Mouse (Mus musculus) bone marrow, adult 2 months (tissue): ENCODE data around the gene Minos1. TPM values are rescaled to one million over a fixed set of nuclear protein-coding genes. Genes with fewer than 3 reads are reported as not detected.

Experiments
- H3K27ac ChIP-seq: fragments of 200-500 bp; 2 replicates; pipeline ENCODE4 v1.5.1; 2012; ENCODE audit warnings: low read depth, mild to moderate bottlenecking, control low read depth, inconsistent platforms, low read length; ENCODE audit not compliant: control insufficient read depth, poor library complexity, insufficient read depth
- H3K4me1 ChIP-seq: fragments of 200-500 bp; 2 replicates; pipeline ENCODE4 v1.6.1; 2011; ENCODE audit warnings: low read length; ENCODE audit not compliant: control insufficient read depth, insufficient read depth
- H3K4me3 ChIP-seq: fragments of 200-500 bp; replicated peaks from 2 replicates; pipeline ENCODE3; 2011; ENCODE audit warnings: mild to moderate bottlenecking, low read depth, low read length, control low read depth; ENCODE audit not compliant: control insufficient read depth
- CTCF ChIP-seq: fragments of 200-500 bp; IDR thresholded peaks from 2 replicates; pipeline ENCODE4 v1.5.1; 2011; ENCODE audit warnings: low read length, control low read depth; ENCODE audit not compliant: control insufficient read depth, insufficient read depth
- POLR2A ChIP-seq: fragments of 200-500 bp; IDR thresholded peaks from 2 replicates; pipeline ENCODE4 v1.6.1; 2011; ENCODE audit warnings: low read depth, mild to moderate bottlenecking, control low read depth, low read length, borderline replicate concordance; ENCODE audit not compliant: control insufficient read depth
- WGBS: fragments of 180-500 bp; shearing (Covaris S2); methylation state at CpG from one replicate; pipeline ENCODE4 v1.1.7; 2018; 5-methylcytosine and 5-hydroxymethylcytosine counted together
- polyA plus RNA-seq: library from polyadenylated mRNA; stranded (reverse); fragments of >200 nt; gene quantifications from 2 replicates; pipeline ENCODE4 v1.2.4, GENCODE M21; 2011; ENCODE audit warnings: low replicate concordance; ENCODE audit not compliant: missing spikeins, insufficient read depth, insufficient read length

The Minos1 gene
- polyA plus RNA-seq, 1 experiment = 195 TPM

- TF ChIP-seq CTCF (no peak), POLR2A (no peak)
- Histone ChIP-seq H3K4me1 (no peaks in the 10 kb centered on the region), H3K27ac (no peak overlapping the region), H3K4me3 (no peak overlapping the region)
- 73% methylated on average over 9 of the region's 9 CpGs for WGBS
Observed at GRCm38 (mm10) chr4:139088982-139089671, 41.8 kb downstream of the Minos1 start.

DNA sequence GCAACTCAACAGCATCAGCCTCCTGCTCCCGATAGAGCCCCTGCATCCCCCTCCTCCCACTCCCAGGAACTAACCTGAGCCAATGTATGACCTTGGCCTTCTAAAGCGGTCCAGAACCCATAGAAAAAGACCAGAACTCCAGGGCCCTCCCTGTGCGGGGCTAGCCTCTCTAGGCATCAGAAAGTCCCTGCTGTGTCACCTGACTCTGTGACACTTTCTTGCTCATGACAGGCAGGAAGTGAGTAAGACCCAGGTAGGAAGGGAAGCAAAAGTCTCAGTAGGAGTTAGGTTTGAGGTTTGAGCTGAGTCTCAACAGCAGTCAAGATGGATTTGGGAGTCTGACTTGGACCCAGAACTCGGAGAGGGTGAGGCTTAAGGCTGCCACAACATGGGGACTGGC lies 43.9 kb downstream of the Minos1 start:
- Histone ChIP-seq H3K4me3 (no peak overlapping the region), H3K4me1 (no peaks in the 10 kb centered on the region), H3K27ac (no peak overlapping the region)
- no peak for TF ChIP-seq POLR2A
- 59% methylated on average over 4 of the region's 4 CpGs for WGBS

GRCm38 (mm10) chr4:139086037-139086436 lies 44.9 kb downstream of the Minos1 start:
- no peak overlapping the region for H3K27ac ChIP-seq
- no peak for TF ChIP-seq POLR2A
- TF ChIP-seq CTCF = peak; percentile 45
- H3K4me1 ChIP-seq = no peaks in the 10 kb centered on the region
- H3K4me3 ChIP-seq = no peak overlapping the region
- 14% methylated on average over 5 of the region's 5 CpGs for WGBS

GRCm38 (mm10) chr4:139085337-139085736 lies 45.6 kb downstream of the Minos1 start:
- 65% methylated on average over 11 of the region's 11 CpGs for WGBS
- no peaks in the 10 kb centered on the region for H3K4me1 ChIP-seq
- H3K27ac ChIP-seq = no peak overlapping the region
- H3K4me3 ChIP-seq = no peak overlapping the region
- TF ChIP-seq POLR2A (no peak), CTCF (no peak)

DNA sequence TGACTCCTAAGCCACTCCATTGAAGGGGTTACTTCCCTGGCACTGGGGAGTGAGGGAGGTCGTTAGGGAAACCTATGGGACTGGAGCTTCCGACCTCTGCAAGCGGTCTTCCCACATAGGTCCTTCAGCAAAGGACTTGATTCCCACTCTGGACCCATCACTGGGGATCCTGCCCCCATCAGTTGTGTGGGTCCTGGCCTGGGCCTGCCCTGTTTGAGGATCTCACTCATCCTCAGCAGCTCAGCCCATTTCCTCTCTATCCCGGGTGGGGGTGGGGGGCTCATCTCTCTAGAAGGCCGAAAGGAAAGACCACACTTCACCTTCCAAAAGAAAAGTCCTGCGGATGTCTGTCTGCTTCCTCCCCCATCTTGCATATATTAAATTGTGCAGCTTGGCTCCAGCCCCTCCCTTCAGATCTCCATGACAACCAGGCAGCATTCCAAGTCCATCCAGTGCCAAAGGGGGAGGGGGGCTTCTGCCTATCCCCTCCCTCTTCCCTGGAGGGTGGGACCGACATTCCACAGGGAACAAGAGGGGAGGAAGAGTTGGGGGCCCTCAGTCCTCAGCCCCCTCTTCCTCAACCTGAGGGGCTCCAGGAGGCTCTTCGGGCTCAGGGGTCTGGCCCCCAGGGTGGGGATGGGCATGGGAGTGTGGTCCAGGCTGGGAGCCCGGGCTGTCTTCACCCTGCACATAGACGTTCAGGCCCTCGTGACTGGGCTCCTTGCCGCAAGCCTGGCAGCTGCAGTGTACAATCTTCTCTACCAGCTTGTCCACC lies 47.9 kb downstream of the Minos1 start:
- Histone ChIP-seq H3K27ac (no peak overlapping the region), H3K4me3 (no peak overlapping the region), H3K4me1 (no peaks in the 10 kb centered on the region)
- WGBS = 56% methylated on average over 12 of the region's 12 CpGs
- no peak for TF ChIP-seq CTCF
- no peak for TF ChIP-seq POLR2A

GRCm38 (mm10) chr4:139081270-139081931 lies 49.5 kb downstream of the Minos1 start:
- 72% methylated on average over 18 of the region's 18 CpGs for WGBS
- TF ChIP-seq CTCF (no peak), POLR2A (no peak)

GRCm38 (mm10) chr4:139080259-139080658 lies 50.7 kb downstream of the Minos1 start:
- Histone ChIP-seq H3K4me1 (no peaks in the 10 kb centered on the region; the same call in 1 of the 2 replicates), H3K4me3 (no peak overlapping the region), H3K27ac (no peak overlapping the region)
- TF ChIP-seq POLR2A (no peak), CTCF (no peak)
- 79% methylated on average over 7 of the region's 7 CpGs for WGBS

More at GRCm38 (mm10) chr4:139081270-139081931, 49.5 kb downstream of the Minos1 start:
- Histone ChIP-seq H3K4me1 (no peaks in the 10 kb centered on the region; the same call in 1 of the 2 replicates), H3K4me3 (no peak overlapping the region), H3K27ac (no peak overlapping the region)

DNA sequence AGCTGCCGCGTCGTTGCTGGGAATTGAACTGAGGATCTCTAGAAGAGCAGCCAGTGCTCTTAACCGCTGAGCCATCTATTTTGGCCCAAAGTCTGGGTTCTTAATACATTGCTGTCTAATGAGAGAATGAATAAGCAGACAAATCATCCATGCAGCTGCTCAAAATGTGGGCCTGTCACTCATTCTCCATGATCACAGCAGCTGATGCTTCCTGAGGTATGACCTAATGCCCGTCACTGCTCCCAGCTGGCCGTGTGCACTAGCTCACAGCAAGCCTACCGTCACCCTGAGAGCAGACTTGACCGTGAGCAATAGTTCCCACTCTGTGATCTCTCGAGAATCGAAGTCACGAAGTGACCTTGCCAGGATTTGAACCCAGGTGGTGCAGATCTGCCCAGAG lies 51.5 kb downstream of the Minos1 start:
- H3K4me3 ChIP-seq = no peak overlapping the region
- 79% methylated on average over 11 of the region's 11 CpGs for WGBS
- TF ChIP-seq POLR2A = no peak
- no peak for TF ChIP-seq CTCF
- H3K4me1 ChIP-seq = no peaks in the 10 kb centered on the region; the same call in 1 of the 2 replicates
- H3K27ac ChIP-seq = no peak overlapping the region
